Mouse (Mus musculus): Measurements from ENCODE around the gene Itprid1. TPM values are rescaled to one million over a fixed set of nuclear protein-coding genes. Genes with fewer than 3 reads are reported as not detected.

The Itprid1 gene
- polyA plus RNA-seq, 1 experiment = not detected

- DNase-seq = no peak
- Histone ChIP-seq H3K36me3 (ENCODE audit: control insufficient read depth, insufficient read depth, low read length) (no peaks in the 10 kb centered on the region), H3K4me3 (ENCODE audit: insufficient read depth, low read depth, low read length) (no peak overlapping the region), H3K4me1 (ENCODE audit: control insufficient read depth, insufficient read depth, low read length) (no peaks in the 10 kb centered on the region), H3K27me3 (replicated peaks; ENCODE audit: control insufficient read depth, insufficient read depth, low read length) (no peaks in the 10 kb centered on the region), H3K27ac (ENCODE audit: insufficient read depth, low read depth, low read length) (no peak overlapping the region)
- 81% methylated on average over 5 of the region's 5 CpGs for WGBS
- TF ChIP-seq CTCF (conservative IDR thresholded peaks at IDR 0.05; ENCODE audit: insufficient read depth, insufficient read length, low read depth, low read length) (no peak), POLR2A (IDR thresholded peaks at IDR 0.05; ENCODE audit: low read depth, low read length) (no peak)
Observed at GRCm38 (mm10) chr6:55816911-55817310, 19.8 kb upstream of the Itprid1 start.

GRCm38 (mm10) chr6:55829722-55830121 is 7.0 kb upstream of the Itprid1 start:
- TF ChIP-seq POLR2A (IDR thresholded peaks at IDR 0.05; ENCODE audit: low read depth, low read length) (no peak), CTCF (conservative IDR thresholded peaks at IDR 0.05; ENCODE audit: insufficient read depth, insufficient read length, low read depth, low read length) (no peak)
- no peak overlapping the region for H3K27ac ChIP-seq (ENCODE audit: insufficient read depth, low read depth, low read length)
- 86% methylated on average over 6 of the region's 6 CpGs for WGBS
- H3K27me3 ChIP-seq (replicated peaks; ENCODE audit: control insufficient read depth, insufficient read depth, low read length) = no peaks in the 10 kb centered on the region
- no peak for DNase-seq
- H3K36me3 ChIP-seq (ENCODE audit: control insufficient read depth, insufficient read depth, low read length) = no peaks in the 10 kb centered on the region
- H3K4me3 ChIP-seq (ENCODE audit: insufficient read depth, low read depth, low read length) = no peak overlapping the region
- H3K4me1 ChIP-seq (ENCODE audit: control insufficient read depth, insufficient read depth, low read length) = no peaks in the 10 kb centered on the region

GRCm38 (mm10) chr6:55852589-55852988 is 15.9 kb downstream of the Itprid1 start:
- no peaks in the 10 kb centered on the region for H3K27me3 ChIP-seq (replicated peaks; ENCODE audit: control insufficient read depth, insufficient read depth, low read length)
- no peak for DNase-seq
- TF ChIP-seq POLR2A (IDR thresholded peaks at IDR 0.05; ENCODE audit: low read depth, low read length) = no peak
- no peak for TF ChIP-seq CTCF (conservative IDR thresholded peaks at IDR 0.05; ENCODE audit: insufficient read depth, insufficient read length, low read depth, low read length)
- H3K4me3 ChIP-seq (ENCODE audit: insufficient read depth, low read depth, low read length) = no peak overlapping the region
- H3K4me1 ChIP-seq (ENCODE audit: control insufficient read depth, insufficient read depth, low read length) = no peaks in the 10 kb centered on the region
- no peak overlapping the region for H3K27ac ChIP-seq (ENCODE audit: insufficient read depth, low read depth, low read length)
- H3K36me3 ChIP-seq (ENCODE audit: control insufficient read depth, insufficient read depth, low read length) = no peaks in the 10 kb centered on the region

GRCm38 (mm10) chr6:55856085-55856484 is 19.4 kb downstream of the Itprid1 start:
- Histone ChIP-seq H3K27ac (ENCODE audit: insufficient read depth, low read depth, low read length) (no peak overlapping the region), H3K4me1 (ENCODE audit: control insufficient read depth, insufficient read depth, low read length) (no peaks in the 10 kb centered on the region), H3K4me3 (ENCODE audit: insufficient read depth, low read depth, low read length) (no peak overlapping the region), H3K27me3 (replicated peaks; ENCODE audit: control insufficient read depth, insufficient read depth, low read length) (no peaks in the 10 kb centered on the region), H3K36me3 (ENCODE audit: control insufficient read depth, insufficient read depth, low read length) (no peaks in the 10 kb centered on the region)
- no peak for TF ChIP-seq POLR2A (IDR thresholded peaks at IDR 0.05; ENCODE audit: low read depth, low read length)
- TF ChIP-seq CTCF (conservative IDR thresholded peaks at IDR 0.05; ENCODE audit: insufficient read depth, insufficient read length, low read depth, low read length) = no peak
- WGBS = 91% methylated on average over 4 of the region's 4 CpGs
- DNase-seq = no peak

GRCm38 (mm10) chr6:55865206-55865605 is 28.5 kb downstream of the Itprid1 start:
- no peak for TF ChIP-seq CTCF (conservative IDR thresholded peaks at IDR 0.05; ENCODE audit: insufficient read depth, insufficient read length, low read depth, low read length)
- no peak for TF ChIP-seq POLR2A (IDR thresholded peaks at IDR 0.05; ENCODE audit: low read depth, low read length)
- Histone ChIP-seq H3K36me3 (ENCODE audit: control insufficient read depth, insufficient read depth, low read length) (no peaks in the 10 kb centered on the region), H3K4me3 (ENCODE audit: insufficient read depth, low read depth, low read length) (no peak overlapping the region), H3K27me3 (replicated peaks; ENCODE audit: control insufficient read depth, insufficient read depth, low read length) (no peaks in the 10 kb centered on the region), H3K27ac (ENCODE audit: insufficient read depth, low read depth, low read length) (no peak overlapping the region), H3K4me1 (ENCODE audit: control insufficient read depth, insufficient read depth, low read length) (no peaks in the 10 kb centered on the region)
- no peak for DNase-seq
- 83% methylated on average over 2 of the region's 2 CpGs for WGBS

GRCm38 (mm10) chr6:55879356-55879960 is 42.8 kb downstream of the Itprid1 start:
- TF ChIP-seq CTCF (conservative IDR thresholded peaks at IDR 0.05; ENCODE audit: insufficient read depth, insufficient read length, low read depth, low read length) (no peak), POLR2A (IDR thresholded peaks at IDR 0.05; ENCODE audit: low read depth, low read length) (no peak)
- WGBS = 41% methylated on average over 5 of the region's 5 CpGs
- Histone ChIP-seq H3K4me3 (ENCODE audit: insufficient read depth, low read depth, low read length) (no peak overlapping the region), H3K27me3 (replicated peaks; ENCODE audit: control insufficient read depth, insufficient read depth, low read length) (no peaks in the 10 kb centered on the region), H3K4me1 (ENCODE audit: control insufficient read depth, insufficient read depth, low read length) (no peaks in the 10 kb centered on the region), H3K36me3 (ENCODE audit: control insufficient read depth, insufficient read depth, low read length) (no peaks in the 10 kb centered on the region), H3K27ac (ENCODE audit: insufficient read depth, low read depth, low read length) (no peak overlapping the region)
- no peak for DNase-seq

GRCm38 (mm10) chr6:55880886-55881285 is 44.2 kb downstream of the Itprid1 start:
- H3K4me1 ChIP-seq (ENCODE audit: control insufficient read depth, insufficient read depth, low read length) = no peaks in the 10 kb centered on the region
- 23% methylated on average over 3 of the region's 3 CpGs for WGBS
- H3K4me3 ChIP-seq (ENCODE audit: insufficient read depth, low read depth, low read length) = no peak overlapping the region
- DNase-seq = no peak
- no peaks in the 10 kb centered on the region for H3K36me3 ChIP-seq (ENCODE audit: control insufficient read depth, insufficient read depth, low read length)
- H3K27ac ChIP-seq (ENCODE audit: insufficient read depth, low read depth, low read length) = no peak overlapping the region
- TF ChIP-seq POLR2A (IDR thresholded peaks at IDR 0.05; ENCODE audit: low read depth, low read length) = no peak
- no peak for TF ChIP-seq CTCF (conservative IDR thresholded peaks at IDR 0.05; ENCODE audit: insufficient read depth, insufficient read length, low read depth, low read length)
- no peaks in the 10 kb centered on the region for H3K27me3 ChIP-seq (replicated peaks; ENCODE audit: control insufficient read depth, insufficient read depth, low read length)
